9 mouse cellular contexts compared by ENCODE assay signal in genomic region chr11:30154980-30155379, GRCm38 (mm10).
"Had no signal": no experiment of that assay in that cellular context is flagged by ENCODE, and none has a peak within 500 bp of the region (broad histone marks: within the 10 kb centered on the region; RNA-seq: fewer than 3 reads in every experiment).

No protein-coding gene starts in this region.

- H3K27me3 ChIP-seq: kidney, embryonic 15.5 days; limb, embryonic 13.5 days; liver, embryonic 12.5 days; midbrain, embryonic 13.5 days had no signal

- H3K4me3 ChIP-seq: kidney, embryonic 15.5 days; limb, embryonic 13.5 days; liver, embryonic 12.5 days; midbrain, embryonic 13.5 days had no signal

- H3K4me2 ChIP-seq: kidney, embryonic 15.5 days; limb, embryonic 13.5 days; liver, embryonic 12.5 days; midbrain, embryonic 13.5 days had no signal

- H3K9ac ChIP-seq: kidney, embryonic 15.5 days; limb, embryonic 13.5 days; liver, embryonic 12.5 days; midbrain, embryonic 13.5 days had no signal

- H3K9me3 ChIP-seq: kidney, embryonic 15.5 days; limb, embryonic 13.5 days; liver, embryonic 12.5 days; midbrain, embryonic 13.5 days had no signal

- DNase-seq: kidney, postnatal 14 days; left cerebral cortex, postnatal 4 days; lung, adult 18-20 months; thymus, adult 18-20 months; thymus, postnatal 14 days had no signal

- H3K27ac ChIP-seq: kidney, embryonic 15.5 days; limb, embryonic 13.5 days; liver, embryonic 12.5 days; midbrain, embryonic 13.5 days had no signal

- ATAC-seq: liver, embryonic 12.5 days; midbrain, embryonic 13.5 days had no signal
